Mouse (Mus musculus): ENCODE results near the gene Hand2. TPM values are rescaled to one million over a fixed set of nuclear protein-coding genes. Genes with fewer than 3 reads are reported as not detected.

Hand2 gene
- total RNA-seq, 2 experiments from 2014 or later: not detected

DNA sequence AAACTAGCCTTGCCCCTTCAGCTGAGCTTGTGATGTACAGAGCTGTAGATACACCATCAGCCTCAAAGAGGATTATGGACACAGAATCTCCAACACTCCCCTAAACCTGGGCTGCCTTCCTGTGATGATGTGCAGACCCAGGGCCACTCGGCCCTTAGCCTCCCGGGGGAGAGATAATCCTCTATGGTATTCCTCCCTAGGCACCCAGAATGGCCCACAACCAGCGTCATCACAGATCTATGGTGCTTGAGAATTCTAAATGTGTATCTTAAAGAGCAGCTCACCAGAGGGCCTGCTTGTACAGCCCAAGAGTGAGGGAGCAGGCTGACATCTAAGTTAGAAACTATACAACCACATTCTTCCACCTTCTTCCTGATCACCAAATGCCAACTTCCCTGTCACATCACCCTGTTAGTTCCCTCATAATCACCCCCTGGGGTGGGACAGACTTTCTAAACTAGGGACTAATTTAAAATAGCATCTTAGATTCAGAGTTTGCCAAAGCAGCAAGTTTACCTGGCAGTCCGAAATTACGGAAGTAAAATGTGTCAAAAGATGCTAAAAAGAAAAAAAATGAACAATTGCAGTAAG is 2.8 kb upstream of the Hand2 start:
- no peak for DNase-seq (ENCODE audit: low spot score in 2 of 2)
- no peak for TF ChIP-seq CTCF (conservative IDR thresholded peaks at IDR 0.05)

DNA sequence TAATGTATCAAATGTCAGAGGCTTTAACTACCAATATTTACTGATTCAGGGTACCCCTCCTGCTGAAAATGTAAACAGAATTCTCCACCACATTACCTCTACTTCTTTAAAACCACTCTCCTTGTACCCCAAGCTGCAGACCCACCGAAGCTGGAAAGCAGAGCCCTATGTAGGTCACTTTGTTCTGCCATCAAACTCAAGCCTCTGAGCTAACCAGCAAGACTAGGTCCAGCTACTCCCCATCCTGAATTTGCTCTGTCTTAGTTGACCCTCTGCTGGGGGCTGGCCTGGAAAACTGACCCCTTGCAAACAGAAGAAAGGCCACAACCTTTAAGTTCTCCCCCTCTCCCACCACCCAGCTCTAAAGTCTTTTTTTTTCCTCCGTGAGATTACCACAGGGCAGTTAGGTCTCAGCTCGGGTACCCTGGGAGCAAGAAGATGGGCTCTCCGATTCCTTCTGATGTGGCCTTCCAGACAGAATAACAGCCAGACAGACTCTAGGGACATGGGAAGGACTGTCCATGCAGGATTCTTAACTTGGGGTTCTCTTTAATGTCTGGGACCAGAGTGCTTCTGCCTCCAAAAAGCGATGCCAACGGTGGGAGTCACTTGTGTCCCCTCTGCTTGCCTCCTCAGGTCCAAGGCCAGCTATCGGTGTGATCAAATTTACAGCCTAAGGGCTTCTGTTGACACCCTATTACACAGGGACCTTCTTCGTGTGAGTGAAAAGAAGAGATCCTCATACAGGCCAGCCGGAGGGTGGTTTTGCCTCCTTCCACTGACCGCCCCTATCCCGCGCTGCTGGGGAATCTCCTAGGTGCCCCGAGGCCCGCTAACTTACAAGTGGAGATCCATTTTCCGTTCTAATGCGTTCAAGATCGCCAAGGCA is 1.4 kb upstream of the Hand2 start:
- Histone ChIP-seq H3K4me3 (no peak overlapping the region), H3K27ac (no peak overlapping the region)
- TF ChIP-seq CTCF (conservative IDR thresholded peaks at IDR 0.05): no peak
- DNase-seq (ENCODE audit: low spot score in 2 of 2): no peak

More for the DNA sequence above, 2.8 kb upstream of the Hand2 start:
- Histone ChIP-seq H3K4me3 (no peak overlapping the region), H3K27ac (no peak overlapping the region)

DNA sequence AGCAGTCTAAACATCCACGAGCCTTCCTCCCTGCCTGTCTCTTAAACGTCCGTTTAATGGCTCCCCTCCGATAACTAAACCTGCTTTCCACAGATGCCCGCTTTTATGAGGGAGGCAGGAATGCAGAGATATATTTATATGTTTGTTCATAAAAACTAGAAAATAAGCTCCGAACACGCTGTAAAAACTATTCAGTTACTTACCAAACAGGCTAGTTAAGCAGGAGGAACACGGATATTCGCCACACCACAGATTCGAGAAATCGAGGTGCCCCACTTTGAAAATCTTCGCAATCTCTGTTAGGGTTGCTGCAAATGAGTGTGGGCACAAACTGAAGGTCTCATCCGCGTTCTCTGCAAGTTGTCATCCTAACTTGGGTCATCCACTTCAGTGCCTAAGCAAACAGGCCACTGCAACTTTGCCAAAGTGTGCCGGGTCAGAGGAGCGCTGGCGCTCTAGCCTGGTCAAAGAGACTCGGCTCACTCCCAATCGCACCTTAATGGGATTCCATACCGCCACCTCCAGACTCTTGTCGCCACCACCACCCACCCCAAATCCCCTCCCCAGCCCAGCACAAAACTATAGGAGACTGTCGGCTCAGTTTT is 700 bp upstream of the Hand2 start:
- Histone ChIP-seq H3K27ac (no peak overlapping the region), H3K4me3 (no peak overlapping the region)
- TF ChIP-seq CTCF (conservative IDR thresholded peaks at IDR 0.05): no peak
- DNase-seq (ENCODE audit: low spot score in 2 of 2): no peak

DNA sequence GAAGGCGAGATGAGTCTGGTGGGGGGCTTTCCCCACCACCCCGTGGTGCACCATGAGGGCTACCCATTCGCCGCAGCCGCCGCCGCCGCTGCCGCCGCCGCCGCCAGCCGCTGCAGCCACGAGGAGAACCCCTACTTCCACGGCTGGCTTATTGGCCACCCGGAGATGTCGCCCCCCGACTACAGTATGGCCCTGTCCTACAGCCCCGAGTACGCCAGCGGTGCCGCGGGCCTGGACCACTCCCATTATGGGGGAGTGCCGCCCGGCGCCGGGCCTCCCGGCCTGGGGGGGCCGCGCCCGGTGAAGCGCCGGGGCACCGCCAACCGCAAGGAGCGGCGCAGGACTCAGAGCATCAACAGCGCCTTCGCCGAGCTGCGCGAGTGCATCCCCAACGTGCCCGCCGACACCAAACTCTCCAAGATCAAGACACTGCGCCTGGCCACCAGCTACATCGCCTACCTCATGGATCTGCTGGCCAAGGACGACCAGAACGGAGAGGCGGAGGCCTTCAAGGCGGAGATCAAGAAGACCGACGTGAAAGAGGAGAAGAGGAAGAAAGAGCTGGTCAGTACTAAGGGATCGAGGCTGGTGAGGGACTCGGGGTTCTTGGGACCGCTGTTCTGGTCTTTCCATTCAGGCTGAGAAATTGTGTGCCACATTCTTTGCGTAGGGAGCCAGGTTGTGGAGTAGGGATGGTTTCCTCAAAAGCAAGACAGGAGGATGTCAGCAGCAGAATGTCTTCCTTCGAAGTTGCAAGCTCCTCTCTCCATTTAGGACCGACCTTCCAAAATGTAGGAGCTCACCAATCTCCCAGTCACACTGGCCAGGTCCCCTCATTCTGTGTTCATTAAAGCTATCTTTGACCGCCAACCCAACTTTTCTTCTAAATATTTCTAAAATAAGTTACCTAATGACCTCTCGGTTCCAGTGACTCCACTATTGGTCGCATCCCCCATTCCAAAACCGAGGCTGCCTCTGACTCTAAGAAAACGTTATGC is 1.4 kb downstream of the Hand2 start:
- TF ChIP-seq CTCF (conservative IDR thresholded peaks at IDR 0.05): no peak
- no peak for DNase-seq (ENCODE audit: low spot score in 2 of 2)
- H3K4me3 ChIP-seq: no peak overlapping the region
- no peak overlapping the region for H3K27ac ChIP-seq

DNA sequence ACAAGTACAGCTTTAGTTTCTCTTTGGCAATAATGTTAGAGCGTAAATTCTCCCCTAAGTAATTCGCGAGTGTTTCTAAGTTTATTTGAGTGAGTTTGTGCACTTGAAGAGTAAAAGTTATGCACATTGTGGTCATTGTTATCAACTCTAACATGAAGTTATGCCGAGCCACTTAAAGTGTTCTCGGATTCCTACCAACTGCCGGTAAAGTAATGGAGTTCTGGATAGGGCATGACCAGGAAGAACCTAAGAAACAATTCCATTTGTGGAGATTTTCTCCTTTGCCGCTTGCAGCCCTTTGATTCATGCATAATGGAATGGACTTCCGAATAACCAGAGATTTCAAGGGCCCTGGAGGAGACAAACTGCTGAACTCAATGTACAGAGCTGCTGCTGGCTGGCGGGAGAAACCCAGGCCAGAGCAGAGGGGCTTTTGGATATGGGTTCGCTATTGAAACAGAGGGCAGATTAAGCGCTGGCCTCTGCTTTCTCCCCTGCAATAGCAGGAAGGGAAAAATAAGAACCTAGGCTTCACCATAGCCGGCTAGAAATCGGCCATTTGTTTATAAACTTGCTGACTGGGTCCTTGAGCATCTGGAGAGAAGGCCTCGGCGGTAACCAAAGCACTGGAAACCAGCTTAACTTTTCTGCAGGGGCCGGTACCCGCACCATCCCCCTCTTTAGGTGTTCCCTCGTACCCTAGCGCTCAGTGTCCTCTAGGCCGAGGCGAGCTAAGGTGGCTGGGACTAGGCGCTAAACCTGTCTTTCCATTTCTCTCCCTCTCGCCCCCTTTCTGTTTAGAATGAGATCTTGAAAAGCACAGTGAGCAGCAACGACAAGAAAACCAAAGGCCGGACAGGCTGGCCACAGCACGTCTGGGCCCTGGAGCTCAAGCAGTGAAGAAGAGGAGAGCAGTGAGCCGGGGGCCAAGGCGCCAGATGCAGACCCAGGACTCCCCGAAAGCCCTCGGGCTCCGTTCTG is 2.5 kb downstream of the Hand2 start:
- no peak for TF ChIP-seq CTCF (conservative IDR thresholded peaks at IDR 0.05)
- Histone ChIP-seq H3K4me3 (no peak overlapping the region), H3K27ac (no peak overlapping the region)
- DNase-seq (ENCODE audit: low spot score in 2 of 2): no peak

GRCm38 (mm10) chr8:57324091-57324490 is 3.3 kb downstream of the Hand2 start:
- Histone ChIP-seq H3K4me3 (no peak overlapping the region), H3K27ac (no peak overlapping the region)
- TF ChIP-seq CTCF (conservative IDR thresholded peaks at IDR 0.05): no peak
- no peak for DNase-seq (ENCODE audit: low spot score in 2 of 2)

DNA sequence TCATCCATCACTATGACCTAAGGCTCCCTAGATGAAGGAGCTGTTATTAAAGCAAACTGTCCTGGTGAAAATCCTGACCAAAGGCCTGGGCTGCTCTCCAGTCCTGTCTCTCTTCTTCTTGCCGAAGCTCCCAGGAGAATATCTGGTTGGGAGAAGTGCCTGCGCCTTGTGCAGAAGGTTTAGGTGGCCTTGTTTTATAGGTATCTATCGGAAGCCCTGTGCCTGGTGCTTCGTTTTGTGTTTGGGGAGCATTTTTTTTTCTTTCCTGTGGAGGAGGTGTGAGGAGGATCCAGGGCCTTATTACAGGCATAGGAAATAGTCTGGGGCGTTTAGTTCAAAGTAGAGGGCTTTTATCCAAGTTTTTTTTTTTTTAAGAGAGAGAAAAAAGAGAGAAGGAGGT is 3.9 kb downstream of the Hand2 start:
- DNase-seq (ENCODE audit: low spot score in 2 of 2): no peak
- no peak for TF ChIP-seq CTCF (conservative IDR thresholded peaks at IDR 0.05)
- Histone ChIP-seq H3K4me3 (no peak overlapping the region), H3K27ac (no peak overlapping the region)

DNA sequence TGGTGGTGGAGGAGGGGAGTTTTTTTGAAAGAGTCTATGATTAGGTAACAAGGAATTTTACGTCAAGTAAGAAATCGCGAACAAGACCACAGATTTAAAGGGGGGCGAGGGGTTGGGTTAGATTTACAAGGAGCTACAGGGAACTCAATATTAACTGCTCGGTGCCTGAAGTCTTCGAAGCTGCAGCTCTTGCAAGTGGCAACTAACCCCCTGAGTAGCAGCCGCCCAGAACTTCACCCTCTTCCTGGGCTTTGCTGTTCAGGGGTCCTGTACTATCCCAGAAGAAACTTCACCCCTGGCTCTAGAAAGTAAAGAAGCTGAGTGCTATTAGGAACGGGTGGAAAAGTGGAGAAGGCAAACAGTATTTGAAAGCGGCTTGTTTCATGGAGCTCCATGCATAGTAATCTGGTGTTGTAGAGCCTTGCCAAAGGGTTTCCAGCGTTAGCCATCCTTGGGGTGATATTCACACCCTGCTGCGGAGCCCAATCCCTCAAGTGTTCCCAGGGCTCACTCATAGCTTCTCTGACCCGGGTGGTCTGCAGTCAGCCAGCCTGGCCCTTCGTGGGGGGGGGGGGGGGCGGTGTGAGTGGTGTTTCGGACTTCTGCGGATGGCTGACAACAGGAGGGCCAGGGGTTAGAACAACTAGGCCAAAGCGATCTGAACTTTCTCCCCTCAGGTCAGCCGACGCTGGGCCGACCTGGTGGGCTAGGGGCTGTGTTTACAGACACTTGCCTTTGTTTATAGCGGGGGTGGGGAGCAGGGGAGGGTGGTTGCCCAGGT is 4.5 kb downstream of the Hand2 start:
- Histone ChIP-seq H3K4me3 (no peak overlapping the region), H3K27ac (no peak overlapping the region)
- TF ChIP-seq CTCF (conservative IDR thresholded peaks at IDR 0.05): no peak
- no peak for DNase-seq (ENCODE audit: low spot score in 2 of 2)

DNA sequence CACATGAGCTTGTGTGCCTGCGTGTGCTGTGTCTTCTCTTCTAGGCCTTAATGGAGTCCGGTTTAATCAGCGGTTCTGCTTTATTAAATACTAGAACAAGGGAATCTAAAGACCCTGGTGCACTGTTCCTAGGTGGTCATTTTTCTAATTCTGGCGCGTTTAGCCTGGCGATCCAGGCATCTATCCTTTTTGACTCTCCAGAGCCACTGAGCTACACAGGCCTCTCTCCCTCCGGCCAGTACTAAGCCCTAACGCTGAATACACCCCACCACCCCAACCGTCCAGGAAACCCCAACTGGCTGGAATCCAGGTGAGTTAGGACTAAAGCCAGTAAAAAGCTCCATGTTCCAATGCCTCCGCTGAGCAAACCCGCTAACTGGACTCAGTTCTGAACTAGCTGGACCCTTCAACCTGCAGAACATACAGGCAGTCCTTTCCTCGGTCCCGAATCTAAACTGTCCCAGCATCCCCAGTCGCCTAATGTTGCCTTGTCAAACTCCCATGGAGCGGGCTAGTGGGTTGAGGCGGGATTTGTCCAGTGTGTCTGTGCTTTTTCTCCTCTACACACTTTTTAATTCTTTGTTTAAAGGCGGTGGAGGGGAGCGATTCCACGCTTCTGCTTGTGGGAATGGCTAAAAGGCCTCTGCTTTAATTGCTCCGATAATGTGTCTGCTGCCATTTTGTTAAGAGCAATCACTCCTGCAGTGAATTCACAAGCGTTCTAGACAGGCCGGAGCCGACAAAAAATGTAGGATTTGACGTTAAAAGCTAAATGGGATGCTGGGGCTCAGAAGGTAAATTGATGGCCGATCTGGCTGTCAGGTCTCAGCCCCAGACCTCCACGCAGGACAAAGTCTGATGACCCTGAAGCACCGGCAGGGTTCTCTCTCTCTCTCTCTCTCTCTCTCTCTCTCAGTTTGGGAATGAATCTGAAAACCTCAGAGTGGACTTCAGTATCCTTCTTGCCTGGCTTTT is 5.6 kb downstream of the Hand2 start:
- no peak for TF ChIP-seq CTCF (conservative IDR thresholded peaks at IDR 0.05)

More for the DNA sequence above, 5.6 kb downstream of the Hand2 start:
- no peak overlapping the region for H3K27ac ChIP-seq
- no peak for DNase-seq (ENCODE audit: low spot score in 2 of 2)
- no peak overlapping the region for H3K4me3 ChIP-seq
